Mouse (Mus musculus) heart, embryonic 16.5 days (tissue): ENCODE data around the gene Atg10. TPM values are rescaled to one million over a fixed set of nuclear protein-coding genes. Genes with fewer than 3 reads are reported as not detected.

ENCODE experiments used
- ATAC-seq: fragments of 200-750 bp; cut with Nextera tagmentation; replicated peaks from 2 replicates; pipeline ENCODE4 v1.8.0; 2017; ENCODE audit warnings: moderate number of reproducible peaks; ENCODE audit not compliant: insufficient read depth, low FRiP score; ENCODE audit errors: extremely low read depth
- H3K27ac ChIP-seq: fragments of 300-500 bp; sonication (generic); 2 replicates; pipeline ENCODE4 v1.5.1; 2014; ENCODE audit warnings: mild to moderate bottlenecking, low read length, control low read depth, moderate library complexity
- H3K27me3 ChIP-seq: fragments of 300-500 bp; sonication (generic); 2 replicates; pipeline ENCODE4 v1.6.1; 2014; ENCODE audit warnings: low read length, mixed read lengths; ENCODE audit not compliant: control insufficient read depth, insufficient read depth
- H3K36me3 ChIP-seq: fragments of 300-500 bp; sonication (generic); 2 replicates; pipeline ENCODE4 v1.6.1; 2014; ENCODE audit not compliant: control insufficient read depth, insufficient read depth
- H3K4me1 ChIP-seq: fragments of 300-500 bp; sonication (generic); 2 replicates; pipeline ENCODE4 v1.6.1; 2014; ENCODE audit warnings: low read length, mixed read lengths; ENCODE audit not compliant: control insufficient read depth, insufficient read depth
- H3K4me2 ChIP-seq: fragments of 300-500 bp; sonication (generic); 2 replicates; pipeline ENCODE4 v1.6.1; 2014; ENCODE audit warnings: low read depth, mild to moderate bottlenecking, control low read depth, low read length
- H3K4me3 ChIP-seq: fragments of 300-500 bp; sonication (generic); 2 replicates; pipeline ENCODE4 v1.5.1; 2014; ENCODE audit warnings: mild to moderate bottlenecking, control low read depth, low read length
- H3K9ac ChIP-seq: fragments of 300-500 bp; sonication (generic); 2 replicates; pipeline ENCODE4 v1.6.1; 2014; ENCODE audit warnings: low read length, control low read depth
- H3K9me3 ChIP-seq: fragments of 300-500 bp; sonication (generic); replicated peaks from 2 replicates; pipeline ENCODE4 v1.6.1; 2016; ENCODE audit warnings: low read length; ENCODE audit not compliant: control insufficient read depth
- WGBS: fragments of 180-500 bp; shearing (Covaris S2); extraction: QIAGEN DNeasy Blood & Tissue Kit; methylation state at CpG from one replicate; pipeline ENCODE4 v1.1.7; 2014; 5-methylcytosine and 5-hydroxymethylcytosine counted together
- polyA plus RNA-seq: library from polyadenylated mRNA; unstranded; fragments of >200 nt; fragmentation: Nextera tagmentation; extraction: Ambion mirVana; gene quantifications from 2 replicates; pipeline ENCODE4 v1.2.1, GENCODE M21; 2015

Gene Atg10
- polyA plus RNA-seq, 1 experiment from 2014 or later = 31.3 TPM

DNA sequence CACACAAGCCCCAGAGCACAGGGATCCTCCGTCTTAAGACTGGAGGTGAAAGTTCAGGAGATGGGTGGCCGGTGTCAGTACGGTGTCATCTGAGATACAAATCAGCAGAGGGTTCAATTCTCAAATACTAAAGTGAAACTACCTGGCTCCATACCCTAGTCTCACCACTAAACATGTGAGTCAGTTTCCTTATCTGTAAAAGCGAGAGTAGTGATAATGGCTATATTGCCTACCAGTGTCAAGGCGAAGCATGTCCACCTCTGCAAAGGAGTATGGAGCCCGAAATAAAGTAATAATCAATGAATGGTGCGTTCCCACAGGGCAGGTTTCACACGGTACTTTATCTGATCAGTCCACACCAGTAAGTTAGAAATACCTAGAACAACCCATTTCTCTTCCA is 43.4 kb downstream of the Atg10 start:
- Histone ChIP-seq H3K4me1 (no peaks in the 10 kb centered on the region), H3K9me3 (no peaks in the 10 kb centered on the region), H3K9ac (no peak overlapping the region), H3K27ac (no peak overlapping the region), H3K4me3 (no peak overlapping the region), H3K36me3 (no peaks in the 10 kb centered on the region), H3K27me3 (no peaks in the 10 kb centered on the region), H3K4me2 (no peak overlapping the region)
- no peak for ATAC-seq
- 83% methylated on average over 8 of the region's 8 CpGs for WGBS

GRCm38 (mm10) chr13:91179174-91179899 is 44.4 kb downstream of the Atg10 start:
- 68% methylated on average over 8 of the region's 8 CpGs for WGBS
- H3K9ac ChIP-seq = no peak overlapping the region
- no peak overlapping the region for H3K4me2 ChIP-seq
- no peak overlapping the region for H3K4me3 ChIP-seq
- H3K9me3 ChIP-seq = no peaks in the 10 kb centered on the region
- no peak for ATAC-seq
- no peaks in the 10 kb centered on the region for H3K36me3 ChIP-seq
- no peak overlapping the region for H3K27ac ChIP-seq
- no peaks in the 10 kb centered on the region for H3K27me3 ChIP-seq
- no peaks in the 10 kb centered on the region for H3K4me1 ChIP-seq

- no peaks in the 10 kb centered on the region for H3K27me3 ChIP-seq
- no peak overlapping the region for H3K4me3 ChIP-seq
- H3K9ac ChIP-seq = no peak overlapping the region
- no peaks in the 10 kb centered on the region for H3K9me3 ChIP-seq
- no peak for ATAC-seq
- H3K27ac ChIP-seq = no peak overlapping the region
- no peak overlapping the region for H3K4me2 ChIP-seq
- WGBS = 75% methylated on average over 9 of the region's 9 CpGs
- no peaks in the 10 kb centered on the region for H3K36me3 ChIP-seq
- H3K4me1 ChIP-seq = no peaks in the 10 kb centered on the region
These were observed 45.2 kb downstream of the Atg10 start for GRCm38 (mm10) chr13:91178428-91179160.

DNA sequence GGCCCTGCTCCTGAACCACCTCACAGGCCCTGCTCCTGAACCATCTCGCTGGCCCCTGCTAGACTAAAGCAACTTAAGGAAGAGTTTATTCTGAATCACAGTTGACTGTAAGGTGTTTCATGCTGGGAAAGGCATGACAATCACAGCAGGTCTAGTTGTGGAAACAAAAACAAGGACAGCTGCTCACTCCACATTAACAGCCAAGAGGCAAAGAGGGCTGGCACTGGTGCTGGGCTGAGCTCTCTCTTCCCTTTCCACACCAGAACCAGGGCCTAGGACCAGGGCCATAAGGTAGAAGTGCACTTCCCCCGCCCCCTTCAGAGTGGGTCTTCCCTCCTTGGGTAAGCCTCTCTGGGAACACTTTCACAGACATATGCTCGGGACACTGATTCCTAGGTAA is 48.4 kb downstream of the Atg10 start:
- Histone ChIP-seq H3K4me3 (no peak overlapping the region), H3K4me2 (no peak overlapping the region), H3K27ac (no peak overlapping the region), H3K4me1 (no peaks in the 10 kb centered on the region), H3K36me3 (no peaks in the 10 kb centered on the region), H3K9ac (no peak overlapping the region), H3K27me3 (no peaks in the 10 kb centered on the region), H3K9me3 (no peaks in the 10 kb centered on the region)
- ATAC-seq = no peak
- WGBS = 67% methylated on average over 3 of the region's 3 CpGs

DNA sequence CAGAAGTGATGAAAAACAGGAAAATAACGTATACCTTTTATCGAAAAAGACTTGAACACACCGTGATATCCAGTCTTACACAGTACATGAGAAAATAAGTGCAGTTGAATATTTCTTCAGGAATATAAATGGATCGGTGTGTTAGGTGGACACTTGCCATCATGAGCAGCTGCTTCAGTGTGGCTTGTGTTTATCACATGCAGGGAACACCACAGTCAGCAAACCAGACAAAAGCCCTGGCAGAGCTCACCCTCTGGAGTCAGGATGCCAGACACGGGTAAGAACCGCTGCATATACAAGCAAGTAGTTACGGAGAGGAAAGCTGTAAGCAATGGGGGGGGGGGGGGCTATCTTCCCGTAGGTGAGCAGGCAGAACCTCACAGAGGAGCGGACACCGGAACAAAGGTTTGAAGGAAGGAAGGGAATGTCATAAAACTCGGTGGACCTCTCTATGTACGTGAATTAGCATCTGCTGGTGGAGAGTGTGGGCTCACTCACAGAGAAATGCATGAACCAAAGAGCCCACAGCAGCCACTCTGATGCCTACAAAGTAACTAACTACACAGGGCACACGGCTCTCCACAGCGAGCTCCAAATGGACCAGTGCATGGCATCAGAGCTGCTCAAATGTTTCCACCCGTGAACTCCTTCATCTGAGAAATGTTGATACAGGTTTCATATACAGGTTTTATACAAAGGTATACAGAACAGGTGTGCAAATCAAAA is 51.8 kb downstream of the Atg10 start:
- H3K27ac ChIP-seq = no peak overlapping the region
- H3K4me2 ChIP-seq = no peak overlapping the region
- no peaks in the 10 kb centered on the region for H3K9me3 ChIP-seq
- H3K36me3 ChIP-seq = no peaks in the 10 kb centered on the region
- H3K4me1 ChIP-seq = peaks cover 10% of the 10 kb centered on the region
- no peaks in the 10 kb centered on the region for H3K27me3 ChIP-seq
- no peak for ATAC-seq
- 85% methylated on average over 14 of the region's 15 CpGs for WGBS
- H3K9ac ChIP-seq = no peak overlapping the region
- H3K4me3 ChIP-seq = no peak overlapping the region

GRCm38 (mm10) chr13:91171205-91171604 is 52.6 kb downstream of the Atg10 start:
- H3K9ac ChIP-seq = no peak overlapping the region
- H3K4me1 ChIP-seq = peaks cover 10% of the 10 kb centered on the region
- H3K4me3 ChIP-seq = no peak overlapping the region
- H3K4me2 ChIP-seq = no peak overlapping the region
- 79% methylated on average over 5 of the region's 5 CpGs for WGBS
- H3K27ac ChIP-seq = no peak overlapping the region
- ATAC-seq = no peak
- H3K9me3 ChIP-seq = no peaks in the 10 kb centered on the region
- no peaks in the 10 kb centered on the region for H3K36me3 ChIP-seq
- no peaks in the 10 kb centered on the region for H3K27me3 ChIP-seq

- 58% methylated on average over 17 of the region's 17 CpGs for WGBS
- H3K4me1 ChIP-seq = peaks cover 20% of the 10 kb centered on the region
- H3K27ac ChIP-seq = no peak overlapping the region
- no peak overlapping the region for H3K4me3 ChIP-seq
- no peak for ATAC-seq
- no peaks in the 10 kb centered on the region for H3K36me3 ChIP-seq
- H3K4me2 ChIP-seq = peak overlapping the region; percentile 21; the same call in 1 of the 2 replicates
- H3K9me3 ChIP-seq = no peaks in the 10 kb centered on the region
- 0 out of 2 replicates have a peak overlapping the region, but pooled peaks have one; percentile 1 for H3K9ac ChIP-seq
- no peaks in the 10 kb centered on the region for H3K27me3 ChIP-seq
These were observed 54.0 kb downstream of the Atg10 start for GRCm38 (mm10) chr13:91169529-91170319.

GRCm38 (mm10) chr13:91168486-91168885 is 55.3 kb downstream of the Atg10 start:
- Histone ChIP-seq H3K9ac (no peak overlapping the region), H3K36me3 (no peaks in the 10 kb centered on the region), H3K4me1 (peaks cover 27% of the 10 kb centered on the region), H3K27ac (no peak overlapping the region), H3K9me3 (no peaks in the 10 kb centered on the region), H3K4me2 (no peak overlapping the region), H3K4me3 (no peak overlapping the region), H3K27me3 (no peaks in the 10 kb centered on the region)
- 85% methylated on average over 4 of the region's 4 CpGs for WGBS
- no peak for ATAC-seq
